Mouse (Mus musculus) layer of hippocampus, postnatal 25 days (tissue): ENCODE results near the gene Abcc3. TPM values are rescaled to one million over a fixed set of nuclear protein-coding genes. Genes with fewer than 3 reads are reported as not detected.

Source experiments
- total RNA-seq, 2 experiments: library from RNA; stranded (reverse); gene quantifications; 2 replicates each; pipeline ENCODE4 v1.2.3; 2021

Abcc3 gene
- total RNA-seq, 2 experiments from 2014 or later: 2.0 to 3.0 TPM

Other genes starting within 250 kb of the Abcc3 start
- gene Tob1, start 181.5 kb downstream of the Abcc3 start, total RNA-seq: 10 to 100 TPM; 41.8 to 42.4 TPM
- gene Wfikkn2, start 147.0 kb downstream of the Abcc3 start, total RNA-seq: under 1 TPM; 0.44 to 0.70 TPM
- not detected for gene Gm21885, start 111.1 kb downstream of the Abcc3 start, total RNA-seq
- 100 to 1,000 TPM in 1 of 2 experiments, 10 to 100 TPM in 1; 93.5 to 132 TPM for gene Luc7l3, start 71.0 kb downstream of the Abcc3 start, total RNA-seq
- gene Ankrd40, start 65.0 kb downstream of the Abcc3 start, total RNA-seq: 100 to 1,000 TPM; 123 to 125 TPM
- gene Cacna1g, start 81.2 kb upstream of the Abcc3 start, total RNA-seq: 10 to 100 TPM; 49.7 to 72.3 TPM
- under 1 TPM in 1 of 2 experiments, not detected in 1; 0.34 TPM for gene Spata20, start 93.2 kb upstream of the Abcc3 start, total RNA-seq
- 1 to 10 TPM; 2.0 to 2.3 TPM for gene Epn3, start 107.0 kb upstream of the Abcc3 start, total RNA-seq
- 1 to 10 TPM; 3.0 to 3.9 TPM for gene Mycbpap, start 128.7 kb upstream of the Abcc3 start, total RNA-seq
- 10 to 100 TPM; 10.3 to 10.8 TPM for gene Rsad1, start 156.3 kb upstream of the Abcc3 start, total RNA-seq
- under 1 TPM; 0.62 to 0.70 TPM for gene Chad, start 172.1 kb upstream of the Abcc3 start, total RNA-seq
- gene Acsf2, start 208.9 kb upstream of the Abcc3 start, total RNA-seq: 10 to 100 TPM; 15.3 to 20.4 TPM
- gene Lrrc59, start 236.8 kb upstream of the Abcc3 start, total RNA-seq: 10 to 100 TPM; 71.6 to 79.1 TPM